Comparison of ENCODE assay signal across 19 mouse cellular contexts in the genomic region with DNA sequence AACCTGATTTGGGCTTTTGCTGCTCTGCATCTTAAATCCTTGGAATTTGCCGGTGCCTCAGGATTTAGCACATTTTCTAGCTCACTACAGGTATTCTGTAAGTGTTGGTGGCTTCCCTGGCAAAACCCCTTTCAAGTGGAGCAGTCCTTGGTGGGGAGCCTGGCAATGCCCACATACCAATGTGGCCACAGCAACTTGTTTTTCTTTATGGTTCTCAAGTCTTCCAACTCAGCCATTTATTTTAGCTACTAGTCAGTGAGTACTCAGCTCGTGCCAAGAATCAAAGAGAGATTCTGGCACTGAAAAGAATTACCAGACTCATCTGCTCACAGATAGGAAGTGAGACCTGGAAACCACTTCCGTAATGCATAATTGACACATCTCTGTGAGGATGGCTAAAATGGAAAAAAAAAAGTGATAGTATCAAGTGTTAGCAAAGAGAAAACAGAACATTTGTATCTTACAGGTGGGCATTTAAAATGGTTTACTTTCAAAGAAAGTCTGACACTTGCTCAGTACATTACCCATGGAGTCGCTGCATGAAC.
DNase-seq lines count a peak whose midpoint lies in the region; ATAC-seq and TF ChIP-seq lines count a peak whose summit lies in the region.
"Had no signal": no experiment of that assay in that cellular context is flagged by ENCODE, and none has a peak within 500 bp of the region (broad histone marks: within the 10 kb centered on the region; RNA-seq: fewer than 3 reads in every experiment).

No protein-coding gene starts in this region.

- TF ChIP-seq CTCF in forebrain, postnatal 0 days (IDR thresholded peaks at IDR 0.05; ENCODE audit: low read depth), result no peak

- no peak for ATAC-seq in forebrain, embryonic 14.5 days
- no peak for ATAC-seq in forebrain, postnatal 0 days
- peak; percentile 71 for ATAC-seq in granulocyte monocyte progenitor cell, adult 5-6 weeks (replicated peaks; ENCODE audit: poor library complexity, severe bottlenecking)
- ATAC-seq: forebrain, embryonic 16.5 days; intestine, embryonic 16.5 days had no signal

- H3K4me2 ChIP-seq in forebrain, embryonic 14.5 days (ENCODE audit: low read length), result no peak overlapping the region
- H3K4me2 ChIP-seq in forebrain, postnatal 0 days (ENCODE audit: low read depth), result no peak overlapping the region
- H3K4me2 ChIP-seq: embryonic facial prominence, embryonic 12.5 days; heart, embryonic 12.5 days; hindbrain, embryonic 14.5 days had no signal

- no peaks in the 10 kb centered on the region for H3K36me3 ChIP-seq in forebrain, embryonic 14.5 days (ENCODE audit: control insufficient read depth, insufficient read depth, low read length)
- H3K36me3 ChIP-seq in forebrain, postnatal 0 days (ENCODE audit: insufficient read depth), result no peaks in the 10 kb centered on the region
- H3K36me3 ChIP-seq: embryonic facial prominence, embryonic 12.5 days; heart, embryonic 12.5 days; hindbrain, embryonic 10.5 days had no signal

- H3K9me3 ChIP-seq in forebrain, embryonic 14.5 days (replicated peaks; ENCODE audit: control insufficient read depth, low read length), result no peaks in the 10 kb centered on the region
- no peaks in the 10 kb centered on the region for H3K9me3 ChIP-seq in forebrain, postnatal 0 days (ENCODE audit: low read length)
- H3K9me3 ChIP-seq: embryonic facial prominence, embryonic 12.5 days; heart, embryonic 12.5 days; hindbrain, embryonic 10.5 days had no signal

- DNase-seq in forebrain, embryonic 14.5 days (ENCODE audit: low spot score), result peak; percentile 32
- no peak for DNase-seq in forebrain, postnatal 0 days
- DNase-seq in thymus, postnatal 0 days (ENCODE audit: low spot score), result peak; percentile 27
- no peak for DNase-seq in thymus, postnatal 25 days
- no peak for DNase-seq in left cerebral cortex, adult 8-10 months (ENCODE audit: low spot score in 2 of 2)
- DNase-seq in layer of hippocampus, adult 11-12 months (ENCODE audit: low spot score), result no peak
- DNase-seq: adrenal gland, adult 2 months; adrenal gland, postnatal 25 days; cerebellum, adult 18-20 months; gastrocnemius, adult 2 months; gastrocnemius, postnatal 36 days; heart, adult 2 months had no signal

- WGBS in forebrain, embryonic 14.5 days, result 85% methylated on average over 4 of the region's 4 CpGs
- 65% methylated on average over 4 of the region's 4 CpGs for WGBS in forebrain, postnatal 0 days

- H3K9ac ChIP-seq in forebrain, embryonic 14.5 days (ENCODE audit: low read length), result no peak overlapping the region
- no peak overlapping the region for H3K9ac ChIP-seq in forebrain, postnatal 0 days
- H3K9ac ChIP-seq: embryonic facial prominence, embryonic 12.5 days; heart, embryonic 12.5 days; hindbrain, embryonic 14.5 days had no signal

- H3K4me1 ChIP-seq in forebrain, embryonic 14.5 days (ENCODE audit: control insufficient read depth, insufficient read depth, low read length), result 0 out of 2 replicates have a peak, but pooled peaks cover 2% of the 10 kb centered on the region
- H3K4me1 ChIP-seq in forebrain, postnatal 0 days (ENCODE audit: insufficient read depth), result no peaks in the 10 kb centered on the region

- H3K27ac ChIP-seq in forebrain, embryonic 14.5 days (ENCODE audit: low read depth, low read length), result no peak overlapping the region
- no peak overlapping the region for H3K27ac ChIP-seq in forebrain, postnatal 0 days (ENCODE audit: low read depth, low read length)
- H3K27ac ChIP-seq: embryonic facial prominence, embryonic 12.5 days; gastrocnemius, adult 2 months; heart, adult 2 months; hindbrain, embryonic 14.5 days had no signal

- H3K27me3 ChIP-seq in forebrain, embryonic 14.5 days (replicated peaks; ENCODE audit: control insufficient read depth, insufficient read depth, low read length), result no peaks in the 10 kb centered on the region
- H3K27me3 ChIP-seq in forebrain, postnatal 0 days (ENCODE audit: insufficient read depth, low read length), result no peaks in the 10 kb centered on the region
- H3K27me3 ChIP-seq: embryonic facial prominence, embryonic 12.5 days; heart, embryonic 12.5 days had no signal

- H3K4me3 ChIP-seq in forebrain, embryonic 14.5 days (ENCODE audit: low read depth, low read length), result no peak overlapping the region
- H3K4me3 ChIP-seq in forebrain, postnatal 0 days (ENCODE audit: low read depth, low read length), result no peak overlapping the region
- H3K4me3 ChIP-seq: embryonic facial prominence, embryonic 12.5 days; gastrocnemius, adult 2 months; heart, adult 2 months; heart, embryonic 12.5 days; hindbrain, embryonic 10.5 days had no signal

Comparison
In these comparisons a context has a peak if more than half of its experiments do, and no peak if none do; other contexts are left out.
1. DNase-seq: peak in forebrain, embryonic 14.5 days (single experiment) and thymus, postnatal 0 days (single experiment); none in forebrain, postnatal 0 days (single experiment), thymus, postnatal 25 days (single experiment), left cerebral cortex, adult 8-10 months (0 of 2) and layer of hippocampus, adult 11-12 months (single experiment).